Mouse (Mus musculus) lung, embryonic 14.5 days (tissue): ENCODE measurements at regions not wholly inside any gene's neighbourhood (a gene's known extent, or its start where the extent isn't known, plus 50 kb on each side); places are given as distances from the start of the nearest gene placed in this dataset.
A peak's percentile ranks its signal among the peaks of the same experiment; 100 is the strongest.

ENCODE experiments used
- ATAC-seq: fragments of 200-750 bp; cut with Nextera tagmentation; 2 replicates; pipeline ENCODE4 v1.8.0; 2017; ENCODE audit warnings: mild to moderate bottlenecking, moderate TSS enrichment, moderate library complexity; ENCODE audit not compliant: insufficient read depth
- DNase-seq: peaks from one replicate; pipeline ENCODE4 v3.0.0-alpha.2; 2015
- H3K27ac ChIP-seq: fragments of 300-500 bp; sonication (generic); 2 replicates; pipeline ENCODE4 v1.5.1; 2014; ENCODE audit warnings: low read depth, mild to moderate bottlenecking, moderate library complexity
- H3K27me3 ChIP-seq: fragments of 300-500 bp; sonication (generic); 2 replicates; pipeline ENCODE4 v1.6.1; 2014; ENCODE audit warnings: low read length, control low read depth; ENCODE audit not compliant: insufficient read depth
- H3K36me3 ChIP-seq: fragments of 300-500 bp; sonication (generic); 2 replicates; pipeline ENCODE4 v1.6.1; 2014; ENCODE audit warnings: control low read depth; ENCODE audit not compliant: insufficient read depth
- H3K4me1 ChIP-seq: fragments of 300-500 bp; sonication (generic); 2 replicates; pipeline ENCODE4 v1.6.1; 2014; ENCODE audit warnings: antibody characterized with exemption, control low read depth; ENCODE audit not compliant: insufficient read depth
- H3K4me2 ChIP-seq: fragments of 300-500 bp; sonication (generic); 2 replicates; pipeline ENCODE4 v1.6.1; 2014; ENCODE audit warnings: mild to moderate bottlenecking
- H3K4me3 ChIP-seq: fragments of 300-500 bp; sonication (generic); 2 replicates; pipeline ENCODE4 v1.5.1; 2014; ENCODE audit warnings: low read depth, low read length
- H3K9ac ChIP-seq: fragments of 300-500 bp; sonication (generic); 2 replicates; pipeline ENCODE4 v1.6.1; 2014
- H3K9me3 ChIP-seq: fragments of 300-500 bp; sonication (generic); 2 replicates; pipeline ENCODE4 v1.6.1; 2016; ENCODE audit warnings: low read depth, low read length, control low read depth
- CTCF ChIP-seq: IDR thresholded peaks from 2 replicates; pipeline ENCODE4 v1.5.1; 2016; ENCODE audit warnings: antibody characterized with exemption, low read depth
- WGBS: fragments of 180-500 bp; shearing (Covaris S2); extraction: QIAGEN DNeasy Blood & Tissue Kit; methylation state at CpG from one replicate; pipeline ENCODE4 v1.1.7; 2014; 5-methylcytosine and 5-hydroxymethylcytosine counted together

- 81% methylated on average over 3 of the region's 3 CpGs for WGBS
- no peak overlapping the region for H3K4me3 ChIP-seq
Observed at GRCm38 (mm10) chr1:43633246-43633645, 97.2 kb upstream of the 1500015O10Rik start.

GRCm38 (mm10) chr1:43635718-43636117 is 94.7 kb upstream of the 1500015O10Rik start:
- Histone ChIP-seq H3K4me3 (no peak overlapping the region), H3K4me1 (no peaks in the 10 kb centered on the region), H3K9me3 (no peaks in the 10 kb centered on the region), H3K9ac (no peak overlapping the region), H3K27ac (no peak overlapping the region), H3K27me3 (no peaks in the 10 kb centered on the region), H3K4me2 (no peak overlapping the region), H3K36me3 (no peaks in the 10 kb centered on the region)
- TF ChIP-seq CTCF, result peak; percentile 60
- no peak for ATAC-seq
- 58% methylated on average over 3 of the region's 3 CpGs for WGBS
- DNase-seq, result peak; percentile 51

More at GRCm38 (mm10) chr1:43633246-43633645, 97.2 kb upstream of the 1500015O10Rik start:
- H3K36me3 ChIP-seq, result no peaks in the 10 kb centered on the region
- H3K9ac ChIP-seq, result no peak overlapping the region
- no peak for TF ChIP-seq CTCF
- H3K4me2 ChIP-seq, result no peak overlapping the region
- ATAC-seq, result no peak
- DNase-seq, result no peak
- H3K4me1 ChIP-seq, result no peaks in the 10 kb centered on the region
- no peak overlapping the region for H3K27ac ChIP-seq
- no peaks in the 10 kb centered on the region for H3K27me3 ChIP-seq
- H3K9me3 ChIP-seq, result no peaks in the 10 kb centered on the region

GRCm38 (mm10) chr1:43637956-43638355 is 92.4 kb upstream of the 1500015O10Rik start:
- no peak overlapping the region for H3K9ac ChIP-seq
- H3K4me1 ChIP-seq, result no peaks in the 10 kb centered on the region
- no peak for TF ChIP-seq CTCF
- WGBS, result 53% methylated on average over 2 of the region's 2 CpGs
- no peaks in the 10 kb centered on the region for H3K27me3 ChIP-seq
- DNase-seq (no peak), ATAC-seq (no peak)
- no peak overlapping the region for H3K27ac ChIP-seq
- no peaks in the 10 kb centered on the region for H3K9me3 ChIP-seq
- H3K4me2 ChIP-seq, result no peak overlapping the region
- H3K36me3 ChIP-seq, result no peaks in the 10 kb centered on the region
- H3K4me3 ChIP-seq, result no peak overlapping the region

- WGBS, result 35% methylated on average over 2 of the region's 2 CpGs
Observed at GRCm38 (mm10) chr1:43672031-43672430, 58.4 kb upstream of the 1500015O10Rik start.

More at GRCm38 (mm10) chr1:43672031-43672430, 58.4 kb upstream of the 1500015O10Rik start:
- DNase-seq, result no peak
- Histone ChIP-seq H3K9ac (no peak overlapping the region), H3K4me1 (no peaks in the 10 kb centered on the region), H3K9me3 (no peaks in the 10 kb centered on the region), H3K27ac (no peak overlapping the region), H3K36me3 (no peaks in the 10 kb centered on the region), H3K4me2 (no peak overlapping the region), H3K27me3 (no peaks in the 10 kb centered on the region), H3K4me3 (no peak overlapping the region)
- TF ChIP-seq CTCF, result no peak
- ATAC-seq, result no peak
